Mouse (Mus musculus) mature B cell (primary cell): Measurements from ENCODE around the gene Odf3l2.

Experiments used
- in situ Hi-C: fragments of 300-500 bp; cut with MboI; formaldehyde crosslinking; loops from 2 replicates; pipeline ENCODE4 v1.14.3; 2019

Odf3l2 gene

DNA sequence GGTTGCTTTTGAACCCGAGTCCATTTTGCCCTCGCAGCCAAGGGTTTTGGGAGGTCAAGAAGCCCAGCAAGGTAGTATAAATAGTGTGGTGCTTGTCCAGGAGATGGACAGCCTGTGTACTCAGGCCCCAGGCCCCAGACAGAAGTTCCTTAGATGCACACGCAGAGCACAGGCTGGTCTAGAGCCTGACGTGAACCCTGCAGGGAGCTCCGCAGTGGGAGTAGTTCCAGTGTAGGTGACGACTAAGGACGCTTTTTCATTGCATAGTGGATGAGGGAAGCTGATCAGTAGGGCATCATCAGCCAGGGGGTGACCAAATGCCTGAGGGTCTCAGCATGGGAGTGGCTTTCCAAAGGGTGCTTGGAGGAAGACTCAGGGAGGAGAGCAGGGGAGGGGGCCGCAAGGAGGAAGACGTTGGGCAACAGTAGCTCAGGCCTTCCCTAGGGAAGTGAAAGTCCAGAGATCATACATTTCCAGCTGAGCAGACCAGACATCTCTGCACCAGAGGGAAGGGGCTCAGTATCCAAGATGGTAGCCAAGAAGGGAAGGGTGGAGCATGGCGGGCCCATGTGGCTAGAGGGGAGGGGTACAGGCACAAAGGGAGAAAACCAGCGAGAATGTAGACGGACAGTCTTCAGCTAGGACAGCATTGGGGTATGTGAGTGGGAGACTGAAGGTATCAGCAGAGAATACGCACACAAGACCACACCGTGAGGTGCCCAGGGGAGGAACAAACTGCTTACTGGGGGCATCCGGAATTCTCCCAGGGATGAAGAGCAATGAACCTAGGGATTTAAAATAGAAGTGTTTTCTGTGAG, 24.7 kb upstream of the Odf3l2 start:
- in situ Hi-C loops, result no loop called here

DNA sequence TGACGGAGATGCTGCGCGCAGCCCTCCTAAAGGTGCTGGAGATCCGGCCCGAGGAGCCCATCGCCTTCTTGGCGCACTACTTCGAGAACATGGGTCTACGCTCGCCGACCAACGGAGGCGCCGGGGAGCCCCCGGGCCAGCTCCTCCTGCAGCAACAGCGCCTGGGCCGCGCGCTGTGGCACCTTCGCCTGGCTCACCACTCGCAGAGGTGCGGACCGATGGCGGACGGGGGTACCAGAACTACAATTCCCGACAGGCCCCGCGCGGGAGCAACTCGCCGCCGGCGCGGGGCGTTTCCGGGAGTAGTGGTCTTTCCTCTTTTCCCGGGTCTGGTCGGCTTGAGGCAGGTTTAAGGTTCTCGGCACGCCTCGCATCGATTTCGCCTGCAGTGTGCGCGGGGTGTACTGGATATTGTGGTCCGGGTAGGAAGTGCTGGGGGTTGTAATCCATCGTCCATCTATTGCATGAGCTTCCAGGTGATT, 24.1 kb upstream of the Odf3l2 start:
- in situ Hi-C loops, result no loop called here

GRCm38 (mm10) chr10:79668771-79669575, 23.4 kb upstream of the Odf3l2 start, which contains the start of gene Tpgs1:
Gene Tpgs1, plus strand, starts transcription at chr10:79669369.
- in situ Hi-C loops, result no loop called here

DNA sequence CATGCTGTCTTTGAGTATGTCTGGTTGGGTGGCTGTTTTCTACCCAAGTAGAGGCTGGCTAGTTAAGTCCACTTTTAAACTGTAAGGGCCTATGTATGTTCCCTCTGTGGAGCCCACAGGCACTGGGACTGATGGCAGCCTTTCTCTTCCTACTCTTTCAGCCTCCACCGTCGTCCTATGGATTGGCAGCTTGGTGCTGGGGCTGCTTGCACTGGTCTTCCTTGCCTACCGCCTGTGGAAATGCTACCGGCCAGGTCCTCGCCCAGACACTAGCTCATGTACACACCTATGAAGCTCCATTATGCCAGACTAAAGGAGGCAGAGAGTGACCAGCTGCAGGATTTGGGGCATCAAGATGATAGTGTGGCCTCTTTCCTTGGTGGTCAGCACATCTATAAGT, 22.5 kb upstream of the Odf3l2 start:
- in situ Hi-C loops, result no loop called here

GRCm38 (mm10) chr10:79666493-79666892, 21.0 kb upstream of the Odf3l2 start:
- in situ Hi-C loops, result no loop called here

- in situ Hi-C loops, result no loop called here
Observed at GRCm38 (mm10) chr10:79665051-79665450, 19.5 kb upstream of the Odf3l2 start.

- in situ Hi-C loops, result no loop called here
Observed at GRCm38 (mm10) chr10:79664131-79664665, 18.7 kb upstream of the Odf3l2 start, which contains the start of gene Madcam1. Gene Madcam1, plus strand, starts transcription at chr10:79664559.

- in situ Hi-C loops, result no loop called here
Observed at GRCm38 (mm10) chr10:79661861-79662260, 16.3 kb upstream of the Odf3l2 start.

- in situ Hi-C loops, result no loop called here
Observed at GRCm38 (mm10) chr10:79660298-79660697, 14.8 kb upstream of the Odf3l2 start.

DNA sequence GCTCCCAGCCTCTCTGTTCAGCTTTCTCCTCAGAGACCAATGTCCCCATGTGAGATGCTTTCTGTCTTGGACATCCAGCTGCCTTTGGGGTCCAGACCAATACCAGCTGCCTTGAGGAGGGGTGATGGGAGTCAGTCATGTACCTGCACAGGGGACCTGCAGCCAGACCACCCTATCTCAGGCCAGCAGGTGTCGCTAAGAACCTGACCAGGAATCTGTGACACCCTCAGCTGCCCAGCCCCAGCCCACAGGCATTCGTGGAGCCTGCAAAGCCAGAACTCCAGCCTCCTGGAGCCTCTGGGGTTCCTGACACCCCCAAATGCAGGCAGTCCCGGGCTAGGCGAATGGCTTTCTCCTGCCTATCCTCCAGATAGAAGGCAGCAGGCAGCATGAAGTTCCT, 13.3 kb upstream of the Odf3l2 start:
- in situ Hi-C loops, result no loop called here

DNA sequence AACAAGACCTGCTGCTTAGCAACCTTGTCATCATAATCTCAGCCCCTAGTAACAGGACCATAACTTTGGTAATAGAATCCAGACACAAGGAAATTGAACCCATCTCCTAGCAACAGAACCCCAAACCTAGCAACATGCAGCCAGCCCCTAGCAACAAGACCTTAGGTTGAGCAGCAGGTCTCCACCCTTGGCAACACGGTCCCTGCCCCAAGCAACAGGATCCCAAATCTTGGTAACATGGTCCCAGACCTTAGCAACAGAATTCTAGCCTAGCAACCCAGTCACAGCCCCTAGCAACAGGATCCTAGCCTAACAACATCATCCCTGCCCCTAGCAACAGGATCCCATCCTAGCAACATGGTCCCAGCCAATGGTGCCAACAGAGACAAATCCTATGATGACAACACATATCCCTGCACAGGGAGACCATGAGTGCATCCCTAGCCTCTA, 9.4 kb upstream of the Odf3l2 start:
- in situ Hi-C loops, result no loop called here

DNA sequence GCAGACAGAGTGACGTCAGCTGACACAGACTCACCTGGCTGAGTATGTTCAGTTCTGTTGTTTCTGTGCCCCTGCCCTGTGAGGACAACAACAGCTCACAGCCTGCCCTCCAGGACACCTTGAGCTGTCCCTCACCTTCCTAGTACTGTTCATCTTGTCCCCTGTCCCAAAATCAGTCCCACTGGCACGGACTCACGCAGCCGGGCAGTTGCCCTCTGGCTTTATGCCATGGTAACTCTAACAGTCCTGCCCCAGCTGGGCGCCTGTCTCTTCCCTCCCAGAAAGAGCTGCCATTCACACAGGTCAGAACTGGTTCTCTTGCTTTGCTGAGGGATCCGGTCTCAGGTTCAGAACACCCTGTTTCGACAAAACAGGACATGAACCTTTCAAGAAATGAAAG, 7.3 kb upstream of the Odf3l2 start:
- in situ Hi-C loops, result no loop called here

DNA sequence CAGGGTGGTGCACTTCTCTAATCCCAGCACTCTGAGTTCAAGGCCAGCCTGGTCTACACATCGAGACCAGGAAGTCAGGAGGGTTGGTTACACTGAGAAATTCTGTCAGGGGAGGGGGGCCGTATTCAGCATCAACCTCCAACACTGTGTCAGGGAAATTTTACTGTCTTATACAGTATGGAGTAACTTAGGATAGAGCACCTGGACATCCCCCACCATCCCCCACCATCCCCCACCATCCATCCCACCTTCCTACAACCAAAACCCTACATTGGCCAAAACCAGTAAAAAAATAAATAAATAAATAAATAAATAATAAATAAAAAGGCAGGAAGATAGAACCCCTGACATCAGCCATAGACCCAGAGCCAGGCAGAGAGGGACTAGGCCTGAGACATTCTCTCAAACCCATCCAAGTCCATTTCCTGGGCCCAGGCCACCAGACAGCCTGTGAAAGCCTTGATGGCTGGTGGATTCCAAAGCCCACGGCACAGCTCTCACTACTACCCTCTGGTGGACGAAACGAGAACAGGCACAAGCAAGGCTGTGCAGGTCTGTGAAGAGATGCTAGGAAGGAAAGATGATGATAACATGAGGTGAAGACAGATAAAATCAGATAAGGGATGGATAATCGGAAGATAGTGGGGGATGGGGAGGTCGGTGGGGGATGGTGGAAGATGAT, 3.7 kb upstream of the Odf3l2 start:
- in situ Hi-C loops, result no loop called here

DNA sequence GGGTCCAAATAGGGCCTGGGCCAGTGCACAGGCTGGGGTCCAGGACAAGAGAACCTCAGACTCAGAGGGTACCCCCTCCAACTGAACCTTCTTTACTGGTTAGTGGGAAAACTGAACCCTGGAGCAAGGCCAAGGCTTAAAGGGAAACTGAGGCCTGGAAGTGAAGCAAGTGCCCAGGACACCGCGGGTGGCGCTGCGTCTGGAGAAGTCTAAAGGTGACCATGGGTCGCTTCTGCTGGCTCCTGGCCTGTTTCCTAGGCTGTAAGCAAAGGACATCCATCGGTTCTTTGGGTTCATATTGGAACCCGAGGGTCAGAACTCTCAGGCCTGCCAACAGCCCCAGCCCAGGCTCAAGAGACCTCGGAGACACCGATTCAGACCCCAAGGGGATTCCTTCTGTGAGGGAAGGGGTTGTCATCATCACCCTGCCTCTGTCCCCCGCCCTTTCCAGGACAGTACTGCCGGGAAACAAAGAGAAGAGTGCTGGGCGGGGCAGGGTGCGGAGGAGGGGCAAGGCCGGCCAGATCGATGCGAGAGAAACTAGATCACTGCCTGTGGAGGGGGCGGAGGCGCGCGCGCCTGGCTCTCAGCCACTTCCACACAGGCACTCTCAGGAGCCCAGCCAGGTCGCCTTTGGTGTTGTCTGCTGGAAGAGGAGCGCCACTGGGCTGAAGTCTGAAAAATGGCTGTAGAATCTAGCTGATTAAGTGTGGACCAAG, 6.9 kb downstream of the Odf3l2 start:
- in situ Hi-C loops, result no loop called here

DNA sequence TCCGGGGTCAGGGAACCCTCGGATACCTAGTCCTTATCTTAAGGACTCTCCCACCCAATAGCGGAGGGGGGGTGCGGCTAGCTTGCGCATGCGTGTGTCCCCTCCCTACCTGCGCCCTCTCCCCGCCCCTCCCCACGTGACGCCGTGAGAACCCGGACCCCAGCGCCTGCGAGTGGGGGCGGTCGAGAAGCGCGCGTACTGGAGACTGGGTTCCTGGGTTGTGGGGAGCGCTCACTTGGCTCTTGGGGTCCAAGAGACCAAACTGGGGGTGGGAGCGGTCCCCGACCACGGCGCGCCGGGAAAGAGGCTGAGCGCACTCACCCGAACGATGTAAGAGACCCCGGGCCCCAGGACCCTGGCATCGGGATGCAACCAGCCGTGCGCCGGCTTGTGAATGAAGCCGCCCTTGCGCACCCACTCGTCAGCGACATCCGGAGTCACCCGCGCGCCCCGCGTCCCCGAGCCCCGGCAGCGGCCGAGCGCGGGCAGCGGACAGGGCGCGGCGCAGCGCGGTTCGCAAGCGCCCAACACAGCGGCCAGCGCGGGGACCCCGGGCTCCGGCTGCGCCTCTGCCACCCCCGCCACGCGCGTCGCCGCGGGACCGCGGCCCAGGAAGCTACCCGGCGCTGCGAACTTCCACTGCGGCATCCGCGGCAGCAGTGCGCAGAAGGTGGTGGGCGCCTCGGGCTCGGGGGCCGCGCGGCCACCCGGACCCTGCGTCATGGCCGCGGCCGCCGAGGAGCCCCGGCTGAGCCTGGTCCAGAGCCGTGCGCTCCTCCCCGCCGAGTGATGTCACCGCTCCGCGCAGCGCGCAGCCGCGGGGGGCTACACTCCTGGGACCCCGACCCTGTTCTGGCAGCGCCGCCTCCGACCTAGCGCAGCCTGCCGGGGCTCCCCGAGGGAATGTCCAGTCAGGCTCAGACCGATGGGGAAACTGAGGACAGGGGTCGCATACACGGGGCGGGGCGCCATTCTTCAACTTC, 8.1 kb downstream of the Odf3l2 start, which contains the start of gene Shc2:
Gene Shc2, minus strand, starts transcription at position 791 of the 983 bp plus-strand sequence.
- in situ Hi-C loops, result no loop called here

GRCm38 (mm10) chr10:79636287-79636686, 9.3 kb downstream of the Odf3l2 start:
- in situ Hi-C loops, result no loop called here

GRCm38 (mm10) chr10:79633006-79633777, 12.3 kb downstream of the Odf3l2 start:
- in situ Hi-C loops, result no loop called here

- in situ Hi-C loops, result no loop called here
Observed at GRCm38 (mm10) chr10:79631432-79631831, 14.1 kb downstream of the Odf3l2 start.

DNA sequence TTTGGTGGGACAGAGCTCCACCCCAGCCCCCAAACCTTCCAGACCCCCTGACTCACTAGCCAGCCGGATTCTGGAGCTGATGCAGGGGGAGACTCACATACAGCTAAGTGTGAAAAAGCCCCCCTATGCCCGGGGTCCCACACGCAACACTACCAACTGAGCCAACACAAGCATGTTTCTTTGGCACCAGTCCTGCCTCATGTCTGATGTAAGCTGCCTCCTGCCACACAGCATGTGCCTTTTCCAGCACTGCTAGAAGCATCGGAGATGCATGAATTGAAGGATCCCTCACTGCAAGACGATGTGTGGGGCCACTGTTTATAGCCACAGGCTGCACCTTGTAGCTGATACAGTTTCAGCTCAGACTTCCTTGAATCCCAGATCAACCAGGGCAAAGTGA, 17.2 kb downstream of the Odf3l2 start:
- in situ Hi-C loops, result no loop called here
